Mouse (Mus musculus) spleen, adult 18-20 months (tissue): ENCODE results near the gene Katna1.
A peak's percentile ranks its signal among the peaks of the same experiment; 100 is the strongest.
"Not testable (repeated sequence)": the region's sequence is repeated elsewhere in the genome, so short reads cannot be mapped to it uniquely, and the experiment has no call there.

Experiments used
- DNase-seq, 2 experiments: peaks; one replicate each; pipeline ENCODE4 v3.0.0; 2022; ENCODE audit warnings: mixed read lengths in 2 of 2

Gene Katna1

GRCm38 (mm10) chr10:7725751-7726500 is at the start of gene Katna1:
TSS of gene Katna1 (plus strand) at chr10:7726000.
- DNase-seq, result peak; percentile 92 to 94

- DNase-seq, result peak; percentile 71 to 86
Observed at GRCm38 (mm10) chr10:7680731-7681301, 45.0 kb upstream of the Katna1 start, which contains the start of the genes Pcmt1 and Lats1. TSS of gene Pcmt1 (minus strand) at chr10:7681136. TSS of gene Lats1 (plus strand) at chr10:7681214.

GRCm38 (mm10) chr10:7681343-7682025 is 44.3 kb upstream of the Katna1 start:
- DNase-seq, result peak; percentile 31 to 49

GRCm38 (mm10) chr10:7682249-7682648 is 43.6 kb upstream of the Katna1 start:
- no peak for DNase-seq

- no peak for DNase-seq
Observed at GRCm38 (mm10) chr10:7686902-7687301, 38.9 kb upstream of the Katna1 start.

GRCm38 (mm10) chr10:7695286-7695685 is 30.5 kb upstream of the Katna1 start:
- no peak for DNase-seq

- DNase-seq, result no peak
Observed at GRCm38 (mm10) chr10:7700120-7700519, 25.7 kb upstream of the Katna1 start.

- DNase-seq, result no peak
Observed at GRCm38 (mm10) chr10:7702586-7702985, 23.2 kb upstream of the Katna1 start.

GRCm38 (mm10) chr10:7710121-7710520 is 15.7 kb upstream of the Katna1 start:
- no peak for DNase-seq

- DNase-seq, result no peak
Observed at GRCm38 (mm10) chr10:7712506-7712905, 13.3 kb upstream of the Katna1 start.

GRCm38 (mm10) chr10:7715056-7715455 is 10.7 kb upstream of the Katna1 start:
- DNase-seq, result no peak

GRCm38 (mm10) chr10:7726501-7726812 is 657 bp downstream of the Katna1 start:
- DNase-seq, result no peak

GRCm38 (mm10) chr10:7727011-7727410 is 1.2 kb downstream of the Katna1 start:
- no peak for DNase-seq

GRCm38 (mm10) chr10:7731582-7731981 is 5.8 kb downstream of the Katna1 start:
- DNase-seq, result no peak

- DNase-seq, result no peak
Observed at GRCm38 (mm10) chr10:7737122-7737521, 11.3 kb downstream of the Katna1 start.

GRCm38 (mm10) chr10:7737914-7738313 is 12.1 kb downstream of the Katna1 start:
- no peak for DNase-seq

GRCm38 (mm10) chr10:7745528-7745927 is 19.7 kb downstream of the Katna1 start:
- not testable (repeated sequence) for DNase-seq

GRCm38 (mm10) chr10:7748752-7749151 is 23.0 kb downstream of the Katna1 start:
- no peak for DNase-seq

GRCm38 (mm10) chr10:7757544-7757943 is 31.7 kb downstream of the Katna1 start:
- DNase-seq, result no peak

- no peak for DNase-seq
Observed at GRCm38 (mm10) chr10:7772346-7772745, 46.5 kb downstream of the Katna1 start.

GRCm38 (mm10) chr10:7772769-7773168 is 47.0 kb downstream of the Katna1 start:
- DNase-seq, result no peak

- DNase-seq, result no peak
Observed at GRCm38 (mm10) chr10:7775421-7775820, 49.6 kb downstream of the Katna1 start.

GRCm38 (mm10) chr10:7778361-7778760 is 52.6 kb downstream of the Katna1 start:
- DNase-seq, result no peak

GRCm38 (mm10) chr10:7779751-7780237 is 54.0 kb downstream of the Katna1 start:
- DNase-seq, result no peak
